Mouse (Mus musculus) left cerebral cortex, adult 2 months (tissue): ENCODE results near the gene Asap3. TPM values are rescaled to one million over a fixed set of nuclear protein-coding genes. Genes with fewer than 3 reads are reported as not detected.

Experiments used
- DNase-seq, 2 experiments: peaks; one replicate each; pipeline ENCODE4 v3.0.0; 2021 to 2022; ENCODE audit warnings: low spot score in 2 of 2, mixed read lengths in 1 of 2; ENCODE audit errors: extremely low spot score in 1 of 2
- H3K27ac ChIP-seq: fragments of 200-600 bp; 2 replicates; pipeline ENCODE4 v1.8.1; 2022
- H3K4me3 ChIP-seq: fragments of 200-600 bp; 2 replicates; pipeline ENCODE4 v1.8.1; 2022
- CTCF ChIP-seq: fragments of 200-600 bp; IDR thresholded peaks from 2 replicates; pipeline ENCODE4 v1.8.1; 2022; ENCODE audit warnings: antibody characterized with exemption, mild to moderate bottlenecking, moderate library complexity
- intact Hi-C: fragments of 180-260 bp; cut with DNase I; formaldehyde crosslinking; loops from one replicate; pipeline ENCODE4 v1.15.1; 2025
- total RNA-seq, 2 experiments: library from RNA; stranded (reverse); gene quantifications; 2 replicates each; pipeline ENCODE4 v1.2.3; 2021

The Asap3 gene
- total RNA-seq, 2 experiments from 2014 or later: 2.2 to 2.4 TPM

DNA sequence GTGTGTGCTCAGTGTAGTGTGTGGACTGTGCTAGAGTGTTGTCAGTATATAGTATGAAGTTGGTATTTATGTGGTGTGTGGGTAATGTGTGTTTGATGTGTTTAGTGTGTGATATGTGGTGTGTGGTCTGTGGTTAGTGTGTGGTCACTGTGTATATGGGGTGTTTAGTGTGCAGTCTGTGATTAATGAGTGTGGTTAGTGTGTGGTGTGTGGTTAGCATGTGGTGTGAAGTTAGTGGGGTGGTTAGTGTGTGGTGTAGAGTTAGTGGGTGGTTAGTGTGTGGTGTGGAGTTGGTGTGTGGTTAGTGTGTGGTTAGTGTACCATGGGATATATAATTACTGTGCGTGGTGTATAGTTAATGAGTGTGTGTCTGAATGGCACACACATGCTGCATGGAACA, 62.7 kb downstream of the Asap3 start:
- DNase-seq: no peak
- no peak overlapping the region for H3K4me3 ChIP-seq
- intact Hi-C loops: no loop called here
- TF ChIP-seq CTCF: no peak
- H3K27ac ChIP-seq: no peak overlapping the region

- no peak overlapping the region for H3K27ac ChIP-seq
- no peak for DNase-seq
- TF ChIP-seq CTCF: no peak
- intact Hi-C loops: no loop called here
- no peak overlapping the region for H3K4me3 ChIP-seq
Measured at GRCm38 (mm10) chr4:136270648-136271047, 64.5 kb downstream of the Asap3 start.

GRCm38 (mm10) chr4:136281097-136281496, 74.9 kb downstream of the Asap3 start:
- intact Hi-C loops: no loop called here
- H3K4me3 ChIP-seq: no peak overlapping the region
- no peak for TF ChIP-seq CTCF
- no peak for DNase-seq
- no peak overlapping the region for H3K27ac ChIP-seq

GRCm38 (mm10) chr4:136281611-136282010, 75.4 kb downstream of the Asap3 start:
- TF ChIP-seq CTCF: no peak
- Histone ChIP-seq H3K4me3 (no peak overlapping the region), H3K27ac (peak overlapping the region; percentile 44; the same call in 1 of the 2 replicates)
- intact Hi-C loops: no loop called here
- DNase-seq: peak; percentile 42 to 54

DNA sequence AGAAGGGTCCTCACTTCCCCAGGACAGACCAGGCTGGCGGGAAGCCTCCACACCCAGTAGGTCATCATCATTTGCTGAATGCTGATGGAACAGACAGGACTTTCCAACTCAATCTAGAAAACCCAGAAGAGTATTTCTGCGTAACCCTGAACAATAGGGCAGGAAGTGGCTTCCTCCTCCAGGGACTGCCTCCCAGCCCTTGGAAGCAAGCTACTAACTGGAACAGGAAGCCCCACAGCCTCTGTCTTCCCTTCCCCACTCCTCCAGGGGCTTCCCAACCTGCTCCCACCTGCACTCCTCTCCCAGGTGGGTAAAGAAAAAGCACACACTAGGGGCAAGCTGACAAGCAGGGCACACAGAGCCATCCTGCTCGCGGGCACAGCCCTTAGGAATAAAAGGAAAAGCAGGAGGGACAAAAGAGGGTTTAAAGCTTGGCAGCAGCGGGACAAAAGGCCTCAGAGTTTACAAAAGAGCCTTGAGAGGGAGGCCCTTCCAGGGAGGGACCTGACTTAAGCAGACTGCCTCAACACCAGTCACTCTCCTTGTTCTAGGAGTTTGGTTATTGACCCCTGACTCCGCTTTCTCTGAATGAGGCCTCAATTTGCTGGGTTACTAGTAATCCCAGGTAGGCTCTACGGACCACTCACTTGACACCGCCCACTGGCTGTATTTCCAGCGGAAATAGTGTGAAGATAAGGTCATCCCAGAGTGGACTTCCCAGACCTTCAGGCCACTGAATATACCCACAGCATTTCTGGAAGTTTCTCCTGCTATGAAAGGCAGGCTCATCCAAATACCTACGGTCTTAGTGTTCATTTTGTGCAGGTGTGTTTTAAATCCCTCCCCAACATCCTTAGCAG, 76.7 kb downstream of the Asap3 start:
- Histone ChIP-seq H3K27ac (peak overlapping the region; percentile 76), H3K4me3 (no peak overlapping the region)
- intact Hi-C loops: no loop called here
- no peak for DNase-seq
- TF ChIP-seq CTCF: no peak

DNA sequence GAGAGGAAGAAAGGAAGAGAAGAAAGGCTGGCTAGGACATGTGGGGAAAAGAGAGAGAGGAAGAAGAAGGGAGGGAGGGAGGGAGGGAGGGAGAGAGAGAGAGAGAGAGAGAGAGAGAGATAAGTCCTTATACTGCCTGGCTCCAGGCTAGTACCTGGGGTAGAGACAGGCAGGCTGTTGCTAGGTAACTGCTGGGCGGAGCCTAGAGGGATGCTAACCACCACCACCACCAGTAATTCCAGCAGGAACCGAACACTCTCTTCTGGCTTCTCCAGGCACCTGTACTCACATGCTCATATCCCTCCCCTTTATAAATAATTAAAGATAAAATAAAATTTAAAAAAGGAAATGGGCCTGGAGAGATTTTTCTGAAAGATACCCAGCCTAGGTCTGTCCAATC, 77.6 kb downstream of the Asap3 start:
- Histone ChIP-seq H3K4me3 (no peak overlapping the region; the same call in 1 of the 2 replicates), H3K27ac (peak overlapping the region; percentile 96)
- TF ChIP-seq CTCF: no peak
- DNase-seq: no peak
- intact Hi-C loops: no loop called here

DNA sequence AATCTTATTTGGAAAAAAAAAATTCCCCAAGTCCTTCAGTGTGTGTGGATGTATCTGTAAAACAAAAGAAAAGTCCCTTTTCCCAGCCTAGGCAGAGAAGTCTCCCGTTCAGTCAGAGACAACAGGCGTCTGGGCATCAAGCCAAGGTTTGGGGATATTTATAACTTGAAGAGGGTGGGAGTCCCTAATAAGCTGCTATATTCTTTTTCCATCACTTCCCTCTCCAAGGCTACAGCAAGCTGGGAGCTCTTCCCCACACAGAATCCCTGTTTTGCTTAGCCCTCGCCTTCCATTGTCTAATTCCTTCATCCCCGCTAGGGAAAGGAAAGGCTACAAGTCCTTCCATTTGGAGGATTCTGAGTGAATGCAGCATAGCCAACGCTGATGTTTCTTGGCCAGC, 78.3 kb downstream of the Asap3 start, which contains the start of gene Zfp46:
Gene Zfp46, plus strand, starts transcription at position 229 of the 400 bp plus-strand sequence.
- intact Hi-C loops: no loop called here
- no peak; the same call in 1 of the 2 replicates for TF ChIP-seq CTCF
- peak; percentile 73 to 84 for DNase-seq
- Histone ChIP-seq H3K4me3 (peak within 1 kb of the TSS; percentile 72), H3K27ac (peak within 1 kb of the TSS; percentile 96)

DNA sequence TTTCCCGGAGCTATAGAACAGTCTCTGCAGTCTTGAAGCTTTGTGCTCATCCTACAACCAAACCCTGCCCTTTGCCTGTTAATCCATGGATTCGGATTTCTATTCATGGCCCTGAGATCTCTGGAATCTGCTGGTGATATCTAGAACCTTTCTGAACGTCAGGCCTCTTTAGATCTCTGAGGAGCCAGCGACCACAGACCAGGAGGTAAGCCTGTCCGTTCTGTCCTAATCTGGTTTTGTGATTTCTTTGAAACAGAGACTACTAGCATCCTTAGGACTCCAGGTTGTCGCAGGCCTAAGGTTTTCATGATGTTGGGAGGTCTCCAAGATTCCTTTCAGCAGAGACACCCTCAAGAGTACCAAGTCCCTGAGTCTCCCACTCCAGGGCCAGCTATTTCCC, 78.7 kb downstream of the Asap3 start:
- peak overlapping the region; percentile 96 for H3K27ac ChIP-seq
- TF ChIP-seq CTCF: no peak
- H3K4me3 ChIP-seq: peak overlapping the region; percentile 72
- no peak for DNase-seq
- intact Hi-C loops: no loop called here

GRCm38 (mm10) chr4:136285348-136285810, 79.2 kb downstream of the Asap3 start:
- intact Hi-C loops: no loop called here
- DNase-seq: peak; percentile 90 to 93
- peak overlapping the region; percentile 72 for H3K4me3 ChIP-seq
- H3K27ac ChIP-seq: peak overlapping the region; percentile 96
- no peak for TF ChIP-seq CTCF

DNA sequence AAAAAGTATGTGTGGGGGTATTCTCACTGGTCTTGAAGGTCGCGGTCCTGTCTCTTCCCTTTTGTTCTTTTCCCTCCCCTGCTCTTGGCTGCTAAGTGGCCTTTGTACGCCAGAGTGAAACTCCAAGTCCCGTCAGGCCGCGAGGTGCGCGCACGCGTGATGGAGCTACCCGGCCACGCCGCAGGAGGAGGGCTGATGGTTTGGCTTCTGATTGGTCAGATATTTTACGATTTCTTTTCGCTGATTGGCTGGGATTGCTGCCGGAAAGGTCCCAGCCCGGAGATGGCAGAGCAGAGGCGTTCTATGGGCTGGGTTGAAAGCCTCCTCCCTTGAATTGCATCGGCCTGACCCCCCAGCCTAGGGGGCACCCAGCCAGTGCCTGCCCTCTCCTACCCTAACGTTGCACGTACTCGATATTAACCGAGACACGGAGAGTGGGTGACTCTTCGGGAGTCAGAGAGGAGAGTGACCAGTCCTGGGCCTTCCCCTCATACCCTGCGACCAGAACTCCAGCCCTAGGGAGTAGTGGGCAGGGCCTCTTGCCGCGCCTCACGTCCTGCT, 79.7 kb downstream of the Asap3 start:
- Histone ChIP-seq H3K4me3 (peak overlapping the region; percentile 72), H3K27ac (peak overlapping the region; percentile 96)
- intact Hi-C loops: loop anchor here (1.0 kb wide), 1 partner anchor 24 kb away; the partner anchor contains the start of gene Hnrnpr
- DNase-seq: peak; percentile 91 to 95
- no peak; the same call in 1 of the 2 replicates for TF ChIP-seq CTCF

GRCm38 (mm10) chr4:136289918-136290780, 84.0 kb downstream of the Asap3 start:
- no peak for TF ChIP-seq CTCF

More at GRCm38 (mm10) chr4:136289918-136290780, 84.0 kb downstream of the Asap3 start:
- no peak for DNase-seq
- H3K4me3 ChIP-seq: no peak overlapping the region
- H3K27ac ChIP-seq: no peak overlapping the region
- intact Hi-C loops: no loop called here
